Mouse (Mus musculus) left cerebral cortex, postnatal 25 days (tissue): ENCODE data around the gene Phox2b. TPM values are rescaled to one million over a fixed set of nuclear protein-coding genes. Genes with fewer than 3 reads are reported as not detected.

Experiments
- DNase-seq, 2 experiments: peaks; one replicate each; pipeline ENCODE4 v3.0.0; 2022; ENCODE audit warnings: low spot score in 2 of 2, mixed read lengths in 1 of 2
- intact Hi-C: fragments of 180-260 bp; cut with DNase I; formaldehyde crosslinking; loops from one replicate; pipeline ENCODE4 v1.15.1; 2025
- microRNA-seq, 2 experiments: library from miRNA; unstranded; fragments of <30 nt; microRNA quantifications; one replicate each; pipeline ENCODE4 v1.2.0; 2022
- total RNA-seq, 2 experiments: library from RNA; stranded (reverse); gene quantifications; 2 replicates each; pipeline ENCODE4 v1.2.3; 2021

Phox2b gene
- total RNA-seq, 2 experiments from 2014 or later, result not detected

DNA sequence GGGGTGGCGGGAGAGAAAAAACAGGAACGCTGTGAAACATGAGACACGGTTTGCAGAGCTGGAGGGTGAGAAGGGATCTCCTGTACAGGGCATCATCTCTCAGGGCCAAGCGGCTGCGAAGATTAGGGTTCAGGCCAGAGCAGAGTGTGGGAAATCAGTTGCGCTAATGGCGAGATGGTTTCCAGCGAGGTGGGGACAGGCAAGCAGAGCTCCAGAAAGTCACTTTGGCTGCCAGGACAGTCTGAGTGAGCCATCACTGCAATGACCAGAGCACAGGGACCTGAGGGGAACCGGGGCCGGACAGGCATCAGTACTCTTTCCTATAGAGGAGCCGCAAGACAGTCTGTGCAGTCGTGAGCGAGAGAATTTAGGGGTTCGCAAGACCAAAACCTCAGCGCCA lies 3.9 kb downstream of the Phox2b start:
- peak in 1 of 2 experiments; percentile 9 for DNase-seq
- intact Hi-C loops, result loop anchor here (5.0 kb wide), 1 partner anchor 512 kb away; the partner anchor contains the start of gene Shisa3

- no peak for DNase-seq
- intact Hi-C loops, result no loop called here
Measured at GRCm38 (mm10) chr5:67093991-67094390, 5.1 kb downstream of the Phox2b start.

GRCm38 (mm10) chr5:67091766-67092165 lies 7.3 kb downstream of the Phox2b start:
- no peak for DNase-seq
- intact Hi-C loops, result no loop called here

DNA sequence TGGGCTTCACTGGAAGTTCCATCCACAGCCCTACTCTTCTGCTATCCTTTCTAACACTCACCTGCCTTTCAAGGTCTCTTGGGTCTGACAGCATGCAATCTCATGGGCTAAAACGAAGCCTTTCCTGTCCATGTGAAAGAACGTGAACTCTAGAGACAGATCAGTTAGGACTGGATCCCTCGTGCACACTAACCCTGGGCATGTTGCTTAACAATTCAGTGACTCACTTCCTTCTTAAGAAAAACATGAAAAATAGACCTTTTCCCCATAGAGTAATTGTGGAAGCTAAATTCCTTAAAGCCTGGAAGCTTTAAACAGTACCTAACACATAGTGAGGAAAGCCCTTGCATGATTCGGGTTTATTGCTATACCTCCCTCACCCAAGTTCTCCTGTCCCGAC lies 8.2 kb downstream of the Phox2b start:
- DNase-seq, result no peak
- intact Hi-C loops, result no loop called here

- no peak for DNase-seq
- intact Hi-C loops, result no loop called here
Measured at GRCm38 (mm10) chr5:67083117-67083516, 16.0 kb downstream of the Phox2b start.

DNA sequence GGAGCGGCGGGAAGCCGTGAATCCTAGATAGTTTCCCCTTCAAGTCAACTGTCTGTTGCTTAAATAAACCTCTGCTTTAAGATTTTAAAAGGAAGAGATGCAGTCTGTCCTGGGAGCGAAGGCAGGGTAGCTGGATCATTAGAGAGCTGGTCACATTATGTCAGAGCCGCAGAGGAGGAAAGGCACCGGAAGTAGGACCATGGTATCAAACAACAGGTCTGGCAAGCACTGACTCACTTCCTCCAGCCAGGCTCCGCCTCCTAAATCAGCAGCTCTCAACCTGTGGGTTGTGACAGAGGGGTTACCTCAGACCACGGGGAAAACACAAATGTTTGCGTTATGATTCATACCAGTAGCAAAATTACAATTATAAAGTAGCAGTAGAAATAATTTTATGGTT lies 35.5 kb downstream of the Phox2b start:
- intact Hi-C loops, result no loop called here

DNA sequence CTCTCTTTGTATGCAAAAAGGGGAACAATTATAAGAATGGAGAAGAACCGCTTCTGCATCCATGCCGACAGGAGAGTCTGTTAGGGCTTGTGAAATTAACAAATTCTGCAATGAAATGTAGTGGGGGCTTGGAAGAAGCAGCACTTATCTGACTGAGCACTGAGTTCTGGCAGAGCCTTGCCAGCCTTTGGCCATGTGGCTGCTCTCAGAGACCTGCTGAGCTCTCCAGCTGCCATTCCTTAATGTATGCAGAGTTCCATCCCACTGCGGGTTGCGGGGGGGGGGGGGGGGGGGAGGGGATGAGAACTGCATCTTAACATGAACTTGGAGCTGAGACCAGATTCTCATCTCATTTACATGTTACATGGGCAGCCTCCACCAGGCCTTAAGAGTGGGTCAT lies 38.6 kb downstream of the Phox2b start:
- no peak for DNase-seq
- intact Hi-C loops, result no loop called here

More for the DNA sequence above, 35.5 kb downstream of the Phox2b start:
- DNase-seq, result no peak

- DNase-seq, result no peak
- intact Hi-C loops, result no loop called here
Measured at GRCm38 (mm10) chr5:67057803-67058202, 41.3 kb downstream of the Phox2b start.

GRCm38 (mm10) chr5:67048003-67048402 lies 51.1 kb downstream of the Phox2b start:
- intact Hi-C loops, result loop anchor here (5.0 kb wide), 1 partner anchor 189 kb away; no protein-coding TSS in a partner anchor
- peak; percentile 45 to 50 for DNase-seq

Small RNA genes within 50 kb of the gene (microRNA-seq; reads per million reads assigned to microRNA genes)
- 0 reads per million in 2 experiments for gene Gm23841

Other genes starting within 250 kb of the Phox2b start
- 100 to 1,000 TPM in 1 of 2 experiments, 10 to 100 TPM in 1; 95.6 to 103 TPM for gene Tmem33, start 161.3 kb upstream of the Phox2b start, total RNA-seq
- gene Slc30a9, start 207.7 kb upstream of the Phox2b start, total RNA-seq, result 100 to 1,000 TPM; 194 TPM